Mouse (Mus musculus): ENCODE measurements at regions not wholly inside any gene's neighbourhood (a gene's known extent, or its start where the extent isn't known, plus 50 kb on each side); places are given as distances from the start of the nearest gene placed in this dataset.
"Not testable (repeated sequence)": the region's sequence is repeated elsewhere in the genome, so short reads cannot be mapped to it uniquely, and the experiment has no call there.

- peak; percentile 4 for DNase-seq (ENCODE audit: low spot score)
These were observed 673.1 kb upstream of the Snrpn start for GRCm38 (mm10) chr7:60813165-60813564.

- DNase-seq (ENCODE audit: low spot score), result not testable (repeated sequence)
These were observed 668.9 kb upstream of the Snrpn start for GRCm38 (mm10) chr7:60808960-60809359.

Measured in embryo, embryonic 10.5 days (tissue).